Mouse (Mus musculus): ENCODE data around the gene Olfr391-ps.

- no peak for TF ChIP-seq POLR2A (IDR thresholded peaks at IDR 0.05; ENCODE audit: control insufficient read depth, low read depth, low read length)
- TF ChIP-seq CTCF (IDR thresholded peaks at IDR 0.05; ENCODE audit: control insufficient read depth, insufficient read depth, insufficient replicate concordance, low read depth, low read length): no peak
Measured at GRCm38 (mm10) chr11:73816949-73817348, 14.1 kb upstream of the Olfr391-ps start, which contains the start of gene Olfr392.

Data from testis, adult 2 months (tissue).